In genomic region chr14:99010224-99010919, GRCm38 (mm10) we compare ENCODE assay signal across 13 mouse cellular contexts. TPM values are rescaled to one million over a fixed set of nuclear protein-coding genes. Genes with fewer than 3 reads are reported as not detected.
DNase-seq lines count a peak whose midpoint lies in the region; ATAC-seq and TF ChIP-seq lines count a peak whose summit lies in the region.
"Had no signal": no experiment of that assay in that cellular context is flagged by ENCODE, and none has a peak within 500 bp of the region (broad histone marks: within the 10 kb centered on the region; RNA-seq: fewer than 3 reads in every experiment).

No protein-coding gene starts in this region.

- 57% methylated on average over 8 of the region's 8 CpGs for WGBS in midbrain, postnatal 0 days
- WGBS in midbrain, embryonic 15.5 days: 64% methylated on average over 8 of the region's 8 CpGs

- H3K4me3 ChIP-seq in midbrain, postnatal 0 days (ENCODE audit: low read depth, low read length): no peak overlapping the region
- no peak overlapping the region for H3K4me3 ChIP-seq in midbrain, embryonic 15.5 days
- H3K4me3 ChIP-seq: erythroblast, embryonic 14.5 days; liver, embryonic 15.5 days had no signal

- H3K4me1 ChIP-seq in midbrain, postnatal 0 days (ENCODE audit: insufficient read depth, low read length): no peaks in the 10 kb centered on the region
- H3K4me1 ChIP-seq in midbrain, embryonic 15.5 days: no peaks in the 10 kb centered on the region
- H3K4me1 ChIP-seq: liver, embryonic 15.5 days had no signal

- peak; percentile 66 to 68 for DNase-seq in cerebellum, postnatal 10 days
- DNase-seq in cerebellum, adult 11 months: no peak
- peak; percentile 13 for DNase-seq in midbrain, postnatal 0 days (ENCODE audit: low spot score)
- peak; percentile 9 for DNase-seq in kidney, adult 18-20 months
- DNase-seq in urinary bladder, postnatal 4 days (ENCODE audit: low spot score in 2 of 2): no peak
- DNase-seq: cerebellum, adult 11-12 months; gastrocnemius, postnatal 10 days; layer of hippocampus, postnatal 36 days had no signal

- TF ChIP-seq CTCF in midbrain, postnatal 0 days (IDR thresholded peaks at IDR 0.05): no peak

- no peaks in the 10 kb centered on the region for H3K36me3 ChIP-seq in midbrain, postnatal 0 days (ENCODE audit: insufficient read depth, low read length)
- H3K36me3 ChIP-seq in midbrain, embryonic 15.5 days (replicated peaks): no peaks in the 10 kb centered on the region
- H3K36me3 ChIP-seq: liver, embryonic 15.5 days had no signal

- H3K9me3 ChIP-seq in midbrain, postnatal 0 days (ENCODE audit: low read length): no peaks in the 10 kb centered on the region
- H3K9me3 ChIP-seq in midbrain, embryonic 15.5 days: no peaks in the 10 kb centered on the region
- H3K9me3 ChIP-seq: liver, embryonic 15.5 days had no signal

- no peak for ATAC-seq in midbrain, postnatal 0 days (ENCODE audit: low FRiP score)
- no peak for ATAC-seq in midbrain, embryonic 15.5 days (replicated peaks)
- ATAC-seq in erythroblast, adult 5-6 weeks (replicated peaks; ENCODE audit: low FRiP score, poor library complexity, severe bottlenecking): no peak
- ATAC-seq in erythroid progenitor cell, adult 5-6 weeks (replicated peaks; ENCODE audit: low FRiP score, poor library complexity, severe bottlenecking): no peak

- H3K27me3 ChIP-seq in midbrain, postnatal 0 days (ENCODE audit: insufficient read depth, low read length): no peaks in the 10 kb centered on the region
- H3K27me3 ChIP-seq in midbrain, embryonic 15.5 days (replicated peaks): no peaks in the 10 kb centered on the region
- H3K27me3 ChIP-seq: liver, embryonic 15.5 days had no signal

- no peak overlapping the region for H3K9ac ChIP-seq in midbrain, postnatal 0 days (replicated peaks; ENCODE audit: low read length, poor library complexity, severe bottlenecking)
- H3K9ac ChIP-seq in midbrain, embryonic 15.5 days: no peak overlapping the region
- H3K9ac ChIP-seq: liver, embryonic 15.5 days had no signal

- no peak overlapping the region for H3K27ac ChIP-seq in midbrain, postnatal 0 days (ENCODE audit: low read depth, low read length)
- no peak overlapping the region for H3K27ac ChIP-seq in midbrain, embryonic 15.5 days
- H3K27ac ChIP-seq: liver, embryonic 15.5 days had no signal

- H3K4me2 ChIP-seq in midbrain, postnatal 0 days (ENCODE audit: low read depth, low read length, poor library complexity, severe bottlenecking): no peak overlapping the region
- no peak overlapping the region for H3K4me2 ChIP-seq in midbrain, embryonic 15.5 days
- H3K4me2 ChIP-seq: liver, embryonic 15.5 days had no signal

RNA-seq across cellular contexts. Expression of gene Rpl36a-ps1, which starts 16.3 kb away (rescaled TPM):
- total RNA-seq in midbrain, postnatal 0 days (2014; rRNA removed): not detected in 2 replicates
- polyA plus RNA-seq in midbrain, postnatal 0 days (2015; fragmentation: Nextera tagmentation; extraction: Ambion mirVana): 0.90 TPM in 1 of 2 replicates, not detected in the other
- polyA plus RNA-seq in midbrain, embryonic 15.5 days (2015; fragmentation: Nextera tagmentation; extraction: Ambion mirVana): not detected in 2 replicates
- 5.6 TPM in 1 of 2 replicates, not detected in the other for total RNA-seq in erythroblast, adult 5-6 weeks (2015; ENCODE audit: low replicate concordance)
- 2.1 and 11.4 TPM in 2 replicates for total RNA-seq in erythroblast, adult 5-6 weeks (2017; ENCODE audit: low replicate concordance)
- total RNA-seq in erythroid progenitor cell, adult 5-6 weeks (2015; ENCODE audit: low replicate concordance): 6.3 and 8.3 TPM in 2 replicates
- 4.3 TPM in 1 of 2 replicates, not detected in the other for total RNA-seq in erythroid progenitor cell, adult 5-6 weeks (2017; ENCODE audit: low replicate concordance)

RNA-seq across cellular contexts. Expression of gene Mzt1, which starts 35.6 kb away (rescaled TPM):
- total RNA-seq in midbrain, postnatal 0 days (2014; rRNA removed): 84.7 and 106 TPM in 2 replicates
- 107 and 117 TPM in 2 replicates for polyA plus RNA-seq in midbrain, postnatal 0 days (2015; fragmentation: Nextera tagmentation; extraction: Ambion mirVana)
- polyA plus RNA-seq in midbrain, embryonic 15.5 days (2015; fragmentation: Nextera tagmentation; extraction: Ambion mirVana): 104 and 113 TPM in 2 replicates
- 35.5 and 49.0 TPM in 2 replicates for total RNA-seq in erythroblast, adult 5-6 weeks (2015; ENCODE audit: low replicate concordance)
- 28.9 and 33.7 TPM in 2 replicates for total RNA-seq in erythroblast, adult 5-6 weeks (2017; ENCODE audit: low replicate concordance)
- 153 and 187 TPM in 2 replicates for total RNA-seq in erythroid progenitor cell, adult 5-6 weeks (2015; ENCODE audit: low replicate concordance)
- total RNA-seq in erythroid progenitor cell, adult 5-6 weeks (2017; ENCODE audit: low replicate concordance): 87.4 and 104 TPM in 2 replicates

RNA-seq across cellular contexts. Expression of gene Bora, which starts 35.6 kb away (rescaled TPM):
- 3.7 and 7.3 TPM in 2 replicates for total RNA-seq in midbrain, postnatal 0 days (2014; rRNA removed)
- polyA plus RNA-seq in midbrain, postnatal 0 days (2015; fragmentation: Nextera tagmentation; extraction: Ambion mirVana): 7.1 and 7.4 TPM in 2 replicates
- polyA plus RNA-seq in midbrain, embryonic 15.5 days (2015; fragmentation: Nextera tagmentation; extraction: Ambion mirVana): 12.8 and 13.7 TPM in 2 replicates
- total RNA-seq in erythroblast, adult 5-6 weeks (2015; ENCODE audit: low replicate concordance): 11.9 and 12.5 TPM in 2 replicates
- 11.4 and 11.5 TPM in 2 replicates for total RNA-seq in erythroblast, adult 5-6 weeks (2017; ENCODE audit: low replicate concordance)
- total RNA-seq in erythroid progenitor cell, adult 5-6 weeks (2015; ENCODE audit: low replicate concordance): 108 and 116 TPM in 2 replicates
- 85.2 and 88.0 TPM in 2 replicates for total RNA-seq in erythroid progenitor cell, adult 5-6 weeks (2017; ENCODE audit: low replicate concordance)

Comparison
In these comparisons a context has a peak if more than half of its experiments do, and no peak if none do; other contexts are left out.
1. DNase-seq: peak in cerebellum, postnatal 10 days (2 of 2), midbrain, postnatal 0 days (single experiment) and kidney, adult 18-20 months (single experiment); none in cerebellum, adult 11 months (single experiment) and urinary bladder, postnatal 4 days (0 of 2).
2. RNA of gene Bora, which starts 35.6 kb away (total RNA-seq): 85.2 to 116 TPM in erythroid progenitor cell, adult 5-6 weeks; 11.4 to 12.5 TPM in erythroblast, adult 5-6 weeks and 3.7 to 7.3 TPM in midbrain, postnatal 0 days; every median in the first group is over 4 times any median in the second.